Mouse (Mus musculus) E14TG2a.4 (cell line): ENCODE results near the gene Ube4b.

Source experiments
- CTCF ChIP-seq: conservative IDR thresholded peaks from 2 replicates; pipeline ENCODE4 v1.5.1; 2014; ENCODE audit warnings: low read length
- NANOG ChIP-seq: IDR thresholded peaks from 2 replicates; pipeline ENCODE4 v1.6.1; 2014; ENCODE audit warnings: borderline replicate concordance, low read length, mixed read lengths

GRCm38 (mm10) chr4:149373927-149374326 lies 52.6 kb downstream of the Ube4b start:
- TF ChIP-seq CTCF (no peak), NANOG (no peak)
